Mouse (Mus musculus) spleen, postnatal 4 days (tissue): ENCODE results near the gene Col23a1.
A peak's percentile ranks its signal among the peaks of the same experiment; 100 is the strongest.

ENCODE experiments used
- DNase-seq, 2 experiments: peaks; one replicate each; pipeline ENCODE4 v3.0.0; 2022; ENCODE audit warnings: low spot score in 2 of 2

Gene Col23a1

GRCm38 (mm10) chr11:51431287-51431686 lies 141.6 kb downstream of the Col23a1 start:
- DNase-seq = no peak

GRCm38 (mm10) chr11:51431968-51432367 lies 142.2 kb downstream of the Col23a1 start:
- DNase-seq = no peak

GRCm38 (mm10) chr11:51442006-51442405 lies 152.3 kb downstream of the Col23a1 start:
- no peak for DNase-seq

GRCm38 (mm10) chr11:51442599-51442998 lies 152.9 kb downstream of the Col23a1 start:
- DNase-seq = no peak

- DNase-seq = no peak
Measured at GRCm38 (mm10) chr11:51443818-51444217, 154.1 kb downstream of the Col23a1 start.

GRCm38 (mm10) chr11:51444649-51445048 lies 154.9 kb downstream of the Col23a1 start:
- DNase-seq = no peak

- peak in 1 of 2 experiments; percentile 28 for DNase-seq
Measured at GRCm38 (mm10) chr11:51446711-51447425, 157.1 kb downstream of the Col23a1 start.

- no peak for DNase-seq
Measured at GRCm38 (mm10) chr11:51448256-51448655, 158.5 kb downstream of the Col23a1 start.

- DNase-seq = no peak
Measured at GRCm38 (mm10) chr11:51448680-51449079, 159.0 kb downstream of the Col23a1 start.

GRCm38 (mm10) chr11:51449881-51450280 lies 160.2 kb downstream of the Col23a1 start:
- no peak for DNase-seq

GRCm38 (mm10) chr11:51451281-51451680 lies 161.6 kb downstream of the Col23a1 start:
- no peak for DNase-seq

- no peak for DNase-seq
Measured at GRCm38 (mm10) chr11:51451925-51452324, 162.2 kb downstream of the Col23a1 start.

- no peak for DNase-seq
Measured at GRCm38 (mm10) chr11:51453742-51454141, 164.0 kb downstream of the Col23a1 start.

GRCm38 (mm10) chr11:51455501-51455900 lies 165.8 kb downstream of the Col23a1 start:
- no peak for DNase-seq

- DNase-seq = no peak
Measured at GRCm38 (mm10) chr11:51457624-51458023, 167.9 kb downstream of the Col23a1 start.

GRCm38 (mm10) chr11:51458649-51459048 lies 168.9 kb downstream of the Col23a1 start:
- no peak for DNase-seq

GRCm38 (mm10) chr11:51459569-51460043 lies 169.9 kb downstream of the Col23a1 start:
- DNase-seq = no peak

GRCm38 (mm10) chr11:51468737-51469136 lies 179.0 kb downstream of the Col23a1 start:
- DNase-seq = no peak

GRCm38 (mm10) chr11:51469341-51469831 lies 179.7 kb downstream of the Col23a1 start:
- no peak for DNase-seq

GRCm38 (mm10) chr11:51470383-51471144 lies 180.8 kb downstream of the Col23a1 start:
- DNase-seq = no peak

- DNase-seq = no peak
Measured at GRCm38 (mm10) chr11:51473686-51474085, 184.0 kb downstream of the Col23a1 start.

GRCm38 (mm10) chr11:51476543-51476942 lies 186.8 kb downstream of the Col23a1 start:
- no peak for DNase-seq

GRCm38 (mm10) chr11:51477571-51477970 lies 187.9 kb downstream of the Col23a1 start:
- DNase-seq = no peak
